Mouse (Mus musculus): Measurements from ENCODE around the gene Nxph4. TPM values are rescaled to one million over a fixed set of nuclear protein-coding genes. Genes with fewer than 3 reads are reported as not detected.

The Nxph4 gene
- polyA plus RNA-seq, 1 experiment from 2014 or later: 25.1 TPM

DNA sequence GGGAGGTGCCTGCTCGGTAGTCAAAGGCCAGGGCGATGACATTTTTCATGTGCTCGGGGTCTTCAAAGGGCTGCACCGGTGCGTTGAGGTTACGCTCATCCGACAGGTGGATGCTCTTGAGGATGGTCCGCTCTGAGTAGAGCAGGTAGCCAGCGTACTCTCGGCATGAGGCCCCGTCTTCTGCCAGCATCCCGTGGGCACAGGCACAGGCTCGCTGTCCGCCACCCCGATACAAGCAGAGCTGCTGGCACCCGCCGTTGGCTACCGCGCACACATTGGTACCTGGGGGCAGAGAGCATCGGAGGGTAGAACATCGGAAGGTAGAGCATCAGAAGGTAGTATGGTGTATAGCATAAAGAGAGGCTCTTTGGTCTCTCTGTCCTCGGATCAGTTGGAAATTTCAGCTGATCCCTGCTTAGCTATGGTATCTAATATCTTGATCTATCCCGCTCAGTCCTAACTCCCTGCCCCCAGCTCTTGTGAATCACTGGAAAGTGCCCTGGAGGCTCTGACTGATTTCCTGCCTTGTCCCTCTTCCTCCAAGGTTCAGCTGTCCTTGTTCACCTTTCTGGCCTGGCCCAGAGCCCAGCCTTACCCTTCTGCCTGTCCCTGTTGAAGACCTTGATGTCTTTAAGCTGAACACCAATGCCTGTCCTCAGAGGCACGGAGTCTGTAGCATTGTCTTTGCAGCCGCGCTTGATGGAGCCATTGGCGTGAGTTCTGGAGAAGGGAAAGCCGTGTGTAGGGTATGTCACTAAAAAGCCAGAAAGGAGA is 32.4 kb upstream of the Nxph4 start:
- no peak overlapping the region for H3K4me3 ChIP-seq
- H3K36me3 ChIP-seq: peaks cover 82% of the 10 kb centered on the region
- H3K4me2 ChIP-seq: no peak overlapping the region
- no peaks in the 10 kb centered on the region for H3K27me3 ChIP-seq
- no peak overlapping the region for H3K27ac ChIP-seq
- no peaks in the 10 kb centered on the region for H3K9me3 ChIP-seq
- 93% methylated on average over 28 of the region's 28 CpGs for WGBS
- no peak for ATAC-seq (ENCODE audit: insufficient number of reproducible peaks, low FRiP score, low TSS enrichment, low read depth)
- H3K4me1 ChIP-seq: peaks cover 18% of the 10 kb centered on the region
- H3K9ac ChIP-seq: no peak overlapping the region

DNA sequence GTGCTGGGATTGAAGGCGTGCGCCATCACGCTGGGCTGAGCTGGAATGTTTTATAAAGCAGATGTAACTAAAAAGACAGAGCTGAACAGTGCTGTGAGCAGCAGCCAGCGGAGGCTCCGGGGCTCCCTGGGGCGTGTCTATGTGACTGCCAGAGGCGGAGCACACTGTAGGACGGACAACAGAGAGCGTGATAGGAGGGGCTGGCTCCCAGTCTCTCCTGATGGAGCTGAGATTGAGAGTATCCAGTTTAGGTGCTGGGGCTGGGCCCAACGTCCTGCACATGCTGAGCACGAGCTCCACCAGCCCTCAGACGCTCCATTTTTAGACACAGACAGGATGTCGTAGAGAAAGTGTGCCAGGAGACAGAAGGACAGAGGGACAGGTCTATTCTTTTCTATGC is 29.9 kb upstream of the Nxph4 start:
- H3K27ac ChIP-seq: peak overlapping the region; percentile 47
- no peaks in the 10 kb centered on the region for H3K9me3 ChIP-seq
- peak; percentile 56 for ATAC-seq (ENCODE audit: insufficient number of reproducible peaks, low FRiP score, low TSS enrichment, low read depth)
- no peak overlapping the region for H3K4me2 ChIP-seq
- no peak overlapping the region for H3K9ac ChIP-seq
- peaks cover 12% of the 10 kb centered on the region for H3K4me1 ChIP-seq
- WGBS: 49% methylated on average over 13 of the region's 13 CpGs
- peaks cover 90% of the 10 kb centered on the region for H3K36me3 ChIP-seq
- no peaks in the 10 kb centered on the region for H3K27me3 ChIP-seq
- no peak overlapping the region for H3K4me3 ChIP-seq

DNA sequence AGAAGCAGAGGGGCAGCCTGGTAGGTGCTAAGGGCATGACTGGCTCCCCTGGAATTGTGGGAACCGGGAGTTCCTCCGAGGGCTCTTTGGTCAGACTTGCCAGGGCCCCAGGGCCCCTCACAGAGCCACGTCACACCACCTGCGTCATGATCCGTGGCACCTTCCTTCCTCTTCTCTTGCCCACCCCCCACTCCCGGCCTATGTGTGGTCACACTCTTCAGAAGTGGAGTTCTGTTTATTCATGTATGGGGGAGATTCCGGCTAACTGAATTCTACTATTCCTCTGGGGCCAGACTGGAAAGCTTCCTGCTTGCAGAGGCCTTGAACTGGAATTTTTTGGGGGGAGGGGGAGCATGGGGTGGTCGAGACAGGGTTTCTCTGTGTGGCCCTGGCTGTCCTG is 29.5 kb upstream of the Nxph4 start:
- H3K4me1 ChIP-seq: peaks cover 12% of the 10 kb centered on the region
- no peak for ATAC-seq (ENCODE audit: insufficient number of reproducible peaks, low FRiP score, low TSS enrichment, low read depth)
- H3K27ac ChIP-seq: peak overlapping the region; percentile 47
- no peak overlapping the region for H3K4me2 ChIP-seq
- H3K9ac ChIP-seq: no peak overlapping the region
- peaks cover 90% of the 10 kb centered on the region for H3K36me3 ChIP-seq
- H3K9me3 ChIP-seq: no peaks in the 10 kb centered on the region
- H3K4me3 ChIP-seq: no peak overlapping the region
- no peaks in the 10 kb centered on the region for H3K27me3 ChIP-seq
- 71% methylated on average over 8 of the region's 8 CpGs for WGBS

DNA sequence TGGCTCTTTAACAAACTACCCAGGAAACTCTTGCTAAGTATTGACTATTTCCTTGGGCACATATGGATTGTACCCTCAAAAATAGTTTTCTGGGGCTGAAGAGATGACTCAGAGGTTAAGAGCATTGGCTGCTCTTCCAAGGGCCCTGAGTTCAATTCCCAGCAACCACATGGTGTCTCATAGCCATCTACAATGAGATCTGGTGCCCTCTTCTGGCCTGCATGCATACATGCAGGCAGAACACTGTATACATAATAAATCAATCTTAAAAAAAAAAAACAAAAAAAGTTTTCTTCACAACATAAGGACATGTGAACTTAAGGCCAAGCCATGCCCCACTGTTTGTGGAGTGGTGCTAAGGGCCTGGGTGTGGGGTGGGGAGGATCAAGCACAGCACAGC is 26.8 kb upstream of the Nxph4 start:
- H3K36me3 ChIP-seq: peaks cover 94% of the 10 kb centered on the region
- no peak overlapping the region for H3K4me3 ChIP-seq
- H3K9me3 ChIP-seq: no peaks in the 10 kb centered on the region
- no peak overlapping the region for H3K9ac ChIP-seq
- H3K4me1 ChIP-seq: peaks cover 12% of the 10 kb centered on the region
- no peak overlapping the region for H3K27ac ChIP-seq
- ATAC-seq (ENCODE audit: insufficient number of reproducible peaks, low FRiP score, low TSS enrichment, low read depth): no peak
- H3K4me2 ChIP-seq: no peak overlapping the region
- no peaks in the 10 kb centered on the region for H3K27me3 ChIP-seq

DNA sequence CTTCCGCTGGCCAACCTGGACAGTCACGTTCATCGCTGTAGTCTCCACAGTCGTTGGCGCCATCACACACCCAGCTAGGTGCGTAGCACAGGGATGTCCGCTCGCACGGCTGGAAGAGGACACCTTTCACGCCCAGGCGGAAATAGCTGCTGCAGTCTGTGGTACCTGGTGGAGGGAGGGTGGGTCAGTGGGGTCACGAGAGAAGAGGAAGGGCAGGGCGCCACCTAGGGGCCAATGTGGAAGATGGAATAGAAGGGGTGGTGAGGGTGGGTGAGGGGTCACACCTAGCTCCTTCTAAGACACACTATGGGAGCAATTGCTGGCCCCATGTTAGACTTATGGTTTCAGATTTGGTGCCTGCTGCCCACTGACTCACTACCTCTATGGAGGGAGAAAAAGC is 23.0 kb upstream of the Nxph4 start:
- H3K36me3 ChIP-seq: peaks cover 99% of the 10 kb centered on the region
- no peak overlapping the region for H3K4me3 ChIP-seq
- no peak overlapping the region for H3K27ac ChIP-seq
- no peaks in the 10 kb centered on the region for H3K4me1 ChIP-seq
- no peak overlapping the region for H3K9ac ChIP-seq
- H3K9me3 ChIP-seq: no peaks in the 10 kb centered on the region
- ATAC-seq (ENCODE audit: insufficient number of reproducible peaks, low FRiP score, low TSS enrichment, low read depth): no peak
- no peak overlapping the region for H3K4me2 ChIP-seq
- H3K27me3 ChIP-seq: no peaks in the 10 kb centered on the region
- WGBS: 89% methylated on average over 13 of the region's 13 CpGs

DNA sequence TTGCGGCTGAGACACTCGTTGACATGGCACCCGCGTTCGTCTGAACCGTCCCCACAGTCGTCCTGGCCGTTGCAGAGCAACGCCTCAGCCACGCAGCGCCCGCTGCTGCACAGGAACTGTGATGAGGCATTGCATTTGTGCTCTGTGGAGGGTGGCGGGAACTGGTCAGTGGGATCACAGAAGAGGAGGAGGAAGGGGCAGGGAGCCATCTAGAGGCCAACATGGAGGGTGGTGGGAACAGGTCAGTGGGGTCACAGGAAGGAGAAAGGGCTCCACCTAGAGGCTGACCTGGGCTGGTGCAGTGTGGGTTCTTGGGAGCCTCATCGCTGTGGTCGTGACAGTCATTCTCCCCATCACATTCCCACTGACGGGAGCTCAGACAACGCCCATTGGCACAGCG is 21.3 kb upstream of the Nxph4 start:
- no peak for ATAC-seq (ENCODE audit: insufficient number of reproducible peaks, low FRiP score, low TSS enrichment, low read depth)
- no peak overlapping the region for H3K9ac ChIP-seq

DNA sequence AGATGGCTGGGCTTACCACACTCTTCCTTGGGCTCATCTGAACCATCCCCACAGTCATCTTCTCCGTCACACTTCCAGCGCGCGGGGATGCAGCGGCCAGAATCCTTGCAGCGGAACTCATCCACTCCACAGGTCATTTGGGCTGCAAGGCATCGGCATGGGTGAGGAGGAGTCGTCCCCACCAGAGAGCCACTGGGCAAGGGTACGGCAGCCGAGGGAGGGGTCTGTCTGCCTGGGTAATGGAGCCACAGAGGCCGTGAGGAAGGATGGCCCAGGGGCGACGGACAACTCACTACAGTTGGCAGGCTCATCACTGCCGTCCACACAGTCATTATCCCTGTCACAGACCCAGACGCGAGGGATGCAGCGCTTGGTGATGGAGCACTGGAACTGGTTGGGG is 15.5 kb upstream of the Nxph4 start:
- WGBS: 86% methylated on average over 17 of the region's 17 CpGs
- peaks cover 100% of the 10 kb centered on the region for H3K36me3 ChIP-seq
- H3K4me2 ChIP-seq: no peak overlapping the region
- no peak overlapping the region for H3K27ac ChIP-seq
- H3K27me3 ChIP-seq: no peaks in the 10 kb centered on the region
- no peak for ATAC-seq (ENCODE audit: insufficient number of reproducible peaks, low FRiP score, low TSS enrichment, low read depth)
- H3K4me1 ChIP-seq: no peaks in the 10 kb centered on the region
- no peak overlapping the region for H3K9ac ChIP-seq
- H3K4me3 ChIP-seq: no peak overlapping the region
- H3K9me3 ChIP-seq: no peaks in the 10 kb centered on the region

More for the DNA sequence above, 21.3 kb upstream of the Nxph4 start:
- H3K36me3 ChIP-seq: peaks cover 99% of the 10 kb centered on the region
- H3K27ac ChIP-seq: no peak overlapping the region
- no peaks in the 10 kb centered on the region for H3K9me3 ChIP-seq
- no peak overlapping the region for H3K4me3 ChIP-seq
- 71% methylated on average over 18 of the region's 18 CpGs for WGBS
- no peak overlapping the region for H3K4me2 ChIP-seq
- H3K4me1 ChIP-seq: no peaks in the 10 kb centered on the region
- no peaks in the 10 kb centered on the region for H3K27me3 ChIP-seq

DNA sequence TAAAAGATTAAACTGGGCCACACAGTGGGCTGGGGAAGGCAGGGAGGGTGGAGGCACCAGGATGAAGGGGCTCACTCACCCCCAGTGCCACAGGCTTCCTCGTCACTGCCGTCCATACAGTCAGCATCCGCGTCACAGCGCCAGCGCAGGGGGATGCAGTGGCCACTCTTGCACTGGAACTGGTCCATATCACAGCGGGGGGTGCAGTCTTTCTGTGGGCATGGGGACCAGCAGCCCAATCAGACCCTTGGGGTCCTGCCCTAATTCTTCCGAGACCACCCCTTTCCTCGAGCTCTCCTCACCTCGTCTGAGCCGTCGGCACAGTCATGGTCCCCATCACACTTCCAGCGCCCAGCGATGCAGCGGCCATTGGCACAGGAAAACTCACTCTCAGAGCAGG is 13.9 kb upstream of the Nxph4 start:
- no peaks in the 10 kb centered on the region for H3K9me3 ChIP-seq
- H3K9ac ChIP-seq: no peak overlapping the region
- H3K4me3 ChIP-seq: no peak overlapping the region
- WGBS: 93% methylated on average over 15 of the region's 15 CpGs
- peaks cover 100% of the 10 kb centered on the region for H3K36me3 ChIP-seq
- no peaks in the 10 kb centered on the region for H3K27me3 ChIP-seq
- no peak overlapping the region for H3K27ac ChIP-seq
- no peak overlapping the region for H3K4me2 ChIP-seq
- no peaks in the 10 kb centered on the region for H3K4me1 ChIP-seq
- no peak for ATAC-seq (ENCODE audit: insufficient number of reproducible peaks, low FRiP score, low TSS enrichment, low read depth)

DNA sequence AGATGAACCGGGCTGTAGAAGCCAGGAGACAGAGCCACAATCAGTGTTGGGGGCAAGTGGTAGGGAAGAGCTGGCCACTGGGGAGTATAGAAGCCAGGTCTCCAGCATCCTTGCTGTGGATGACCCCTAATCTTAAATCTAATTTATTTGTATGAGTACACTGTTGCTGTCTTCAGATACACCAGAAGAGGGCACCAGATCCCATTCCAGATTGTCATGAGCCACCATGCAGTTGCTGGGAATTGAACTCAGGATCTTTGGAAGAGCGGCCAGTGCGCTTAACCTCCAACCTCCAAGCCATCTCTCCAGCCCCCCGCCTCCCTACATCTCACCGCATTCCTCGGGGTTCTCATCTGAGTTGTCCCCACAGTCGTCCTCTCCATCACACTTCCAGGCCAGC is 12.1 kb upstream of the Nxph4 start:
- no peaks in the 10 kb centered on the region for H3K9me3 ChIP-seq
- no peak overlapping the region for H3K4me3 ChIP-seq
- H3K27ac ChIP-seq: no peak overlapping the region
- H3K4me1 ChIP-seq: no peaks in the 10 kb centered on the region
- H3K36me3 ChIP-seq: peaks cover 100% of the 10 kb centered on the region
- H3K9ac ChIP-seq: no peak overlapping the region
- 89% methylated on average over 7 of the region's 7 CpGs for WGBS
- no peak for ATAC-seq (ENCODE audit: insufficient number of reproducible peaks, low FRiP score, low TSS enrichment, low read depth)
- no peak overlapping the region for H3K4me2 ChIP-seq
- H3K27me3 ChIP-seq: no peaks in the 10 kb centered on the region

DNA sequence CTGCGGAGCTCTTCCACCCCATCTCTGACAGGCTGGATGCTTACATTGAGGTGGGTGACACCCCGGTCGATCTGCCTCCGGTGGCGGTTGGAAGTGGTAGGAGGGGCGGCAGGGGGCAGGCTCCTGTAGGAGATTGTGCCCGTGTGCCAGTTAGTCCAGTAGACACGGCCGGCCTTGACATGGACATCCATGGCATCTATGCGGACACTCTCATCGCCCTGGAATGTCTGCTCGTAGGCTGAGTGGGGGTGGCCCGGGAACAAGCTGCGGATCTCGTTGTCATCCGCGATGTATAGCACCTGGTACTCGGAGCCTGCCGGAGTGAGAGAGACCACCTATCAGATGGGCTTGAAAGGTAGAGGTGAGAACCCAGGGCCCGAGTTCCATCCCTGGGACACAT is 10.0 kb upstream of the Nxph4 start:
- Histone ChIP-seq H3K4me2 (no peak overlapping the region), H3K9ac (no peak overlapping the region), H3K4me3 (no peak overlapping the region), H3K9me3 (no peaks in the 10 kb centered on the region), H3K27me3 (no peaks in the 10 kb centered on the region), H3K4me1 (no peaks in the 10 kb centered on the region), H3K36me3 (peaks cover 100% of the 10 kb centered on the region), H3K27ac (no peak overlapping the region)
- 95% methylated on average over 20 of the region's 20 CpGs for WGBS
- ATAC-seq (ENCODE audit: insufficient number of reproducible peaks, low FRiP score, low TSS enrichment, low read depth): no peak

DNA sequence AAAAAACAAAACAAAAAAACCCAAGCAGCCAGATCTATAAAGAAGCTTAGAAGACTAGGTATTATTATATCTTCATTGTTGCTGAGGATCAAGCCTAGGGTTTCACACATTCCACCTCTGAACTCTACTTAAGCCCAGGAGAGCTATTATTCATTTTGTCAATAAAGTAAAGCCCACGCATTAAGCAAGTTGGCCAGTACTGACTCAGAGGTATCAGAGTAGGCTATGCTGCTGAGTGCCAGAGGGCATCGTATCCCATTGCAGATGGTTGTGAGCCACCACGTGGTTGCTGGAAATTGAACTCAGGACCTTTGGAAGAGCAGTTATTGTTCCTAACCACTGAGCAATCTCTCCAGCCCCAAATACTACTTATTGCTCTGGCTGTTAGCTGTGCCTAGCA is 9.6 kb upstream of the Nxph4 start:
- no peaks in the 10 kb centered on the region for H3K27me3 ChIP-seq
- no peak overlapping the region for H3K27ac ChIP-seq
- H3K4me2 ChIP-seq: no peak overlapping the region
- no peak overlapping the region for H3K4me3 ChIP-seq
- no peaks in the 10 kb centered on the region for H3K4me1 ChIP-seq
- no peak for ATAC-seq (ENCODE audit: insufficient number of reproducible peaks, low FRiP score, low TSS enrichment, low read depth)
- 68% methylated on average over 3 of the region's 3 CpGs for WGBS
- H3K9ac ChIP-seq: no peak overlapping the region
- peaks cover 100% of the 10 kb centered on the region for H3K36me3 ChIP-seq
- no peaks in the 10 kb centered on the region for H3K9me3 ChIP-seq

DNA sequence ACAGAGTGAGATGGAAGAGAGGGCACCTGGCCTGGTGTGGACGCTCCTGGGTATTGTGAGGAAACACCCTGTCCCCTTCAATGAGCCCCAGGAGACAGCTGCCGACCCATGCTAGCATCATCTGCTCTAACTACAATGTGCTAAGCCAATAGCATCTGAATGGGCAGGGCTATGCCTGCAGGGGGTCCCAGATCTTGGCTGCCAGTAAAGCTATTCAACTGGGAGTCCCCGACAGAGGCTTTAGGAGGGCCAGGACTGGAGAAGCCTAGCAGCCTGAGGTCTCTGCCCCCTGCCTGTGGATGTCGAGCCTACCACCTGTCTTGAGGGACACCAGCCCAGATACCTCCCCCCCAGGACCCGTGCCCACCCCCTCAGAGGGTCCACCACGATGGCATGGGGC is 8.4 kb upstream of the Nxph4 start:
- H3K27me3 ChIP-seq: no peaks in the 10 kb centered on the region
- peaks cover under 1% of the 10 kb centered on the region; the same call in 1 of the 2 replicates for H3K4me1 ChIP-seq
- WGBS: 43% methylated on average over 6 of the region's 6 CpGs
- peaks cover 94% of the 10 kb centered on the region for H3K36me3 ChIP-seq
- no peak overlapping the region for H3K27ac ChIP-seq
- no peaks in the 10 kb centered on the region for H3K9me3 ChIP-seq
- H3K4me3 ChIP-seq: no peak overlapping the region
- H3K4me2 ChIP-seq: no peak overlapping the region
- ATAC-seq (ENCODE audit: insufficient number of reproducible peaks, low FRiP score, low TSS enrichment, low read depth): no peak
- H3K9ac ChIP-seq: no peak overlapping the region

DNA sequence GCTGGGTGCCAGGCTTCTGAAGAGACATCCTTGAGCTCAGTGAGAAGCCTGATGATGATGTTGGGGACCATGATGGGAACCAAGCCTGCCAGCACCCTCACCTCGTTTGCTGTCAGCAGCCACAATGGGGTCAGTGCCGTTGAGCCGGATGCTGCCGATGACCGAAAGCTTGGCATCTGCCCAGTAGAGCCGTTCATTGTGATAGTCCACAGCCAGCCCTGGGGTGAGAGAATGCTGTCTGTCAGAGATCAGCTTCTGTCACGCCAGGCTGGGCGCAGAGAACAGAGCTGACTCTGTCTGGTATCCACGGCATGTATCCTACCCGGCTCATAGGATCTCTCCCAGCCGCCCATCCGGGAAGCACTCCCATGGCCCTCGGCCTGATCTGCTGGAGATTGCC is 7.7 kb upstream of the Nxph4 start:
- Histone ChIP-seq H3K27ac (no peak overlapping the region), H3K9ac (no peak overlapping the region), H3K36me3 (peaks cover 87% of the 10 kb centered on the region), H3K4me3 (no peak overlapping the region), H3K4me1 (peaks cover 3% of the 10 kb centered on the region; the same call in 1 of the 2 replicates), H3K27me3 (peaks cover 1% of the 10 kb centered on the region; the same call in 1 of the 2 replicates), H3K4me2 (no peak overlapping the region), H3K9me3 (no peaks in the 10 kb centered on the region)
- no peak for ATAC-seq (ENCODE audit: insufficient number of reproducible peaks, low FRiP score, low TSS enrichment, low read depth)
- WGBS: 91% methylated on average over 13 of the region's 13 CpGs

Data from limb, embryonic 15.5 days (tissue).